Mouse (Mus musculus) 3134 (cell line): ENCODE results near the gene Timm50.
A peak's percentile ranks its signal among the peaks of the same experiment; 100 is the strongest.

ENCODE experiments used
- DNase-seq: peaks from one replicate; pipeline ENCODE4 v3.0.0-alpha.2; 2011; ENCODE audit warnings: low spot score; ENCODE audit not compliant: insufficient read length; ENCODE audit errors: extremely low read depth

The Timm50 gene

DNA sequence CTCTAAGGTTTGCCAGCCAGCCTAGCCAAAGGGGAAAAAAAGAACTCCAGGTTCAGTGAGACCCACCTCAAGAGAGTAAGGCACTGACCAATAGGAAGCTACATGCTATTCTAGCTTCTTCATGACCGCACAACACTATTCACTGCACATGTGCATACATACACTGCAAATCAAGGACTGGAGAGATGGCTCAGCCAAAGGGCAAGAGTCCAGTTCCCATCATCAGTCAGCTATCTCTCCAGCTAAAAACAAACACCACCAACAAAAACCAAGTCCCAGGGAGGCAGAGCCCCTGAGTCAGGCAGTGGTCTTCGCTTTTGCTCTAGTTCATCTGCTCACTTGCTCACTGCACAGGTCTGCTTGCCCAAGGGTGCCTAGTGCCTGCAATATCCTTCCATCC, 16.4 kb upstream of the Timm50 start:
- DNase-seq, result no peak

DNA sequence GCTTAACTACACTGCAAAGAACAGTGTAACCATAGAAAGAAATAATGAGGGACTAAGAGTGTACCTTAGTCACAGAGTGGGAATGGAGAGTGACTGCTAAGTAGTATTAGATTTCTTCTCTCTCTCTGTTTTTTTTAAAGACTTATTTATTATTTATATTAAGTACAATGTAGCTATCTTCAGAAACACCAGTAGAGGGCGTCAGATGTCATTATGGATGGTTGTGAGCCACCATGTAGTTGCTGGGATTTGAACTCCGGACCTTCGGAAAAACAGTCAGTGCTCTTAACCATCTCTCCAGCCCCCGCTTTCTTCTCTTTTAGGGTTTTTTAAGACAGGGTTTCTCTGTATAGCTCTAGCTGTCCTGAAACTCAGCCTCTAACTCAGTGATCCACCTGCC, 14.6 kb upstream of the Timm50 start:
- DNase-seq, result no peak

DNA sequence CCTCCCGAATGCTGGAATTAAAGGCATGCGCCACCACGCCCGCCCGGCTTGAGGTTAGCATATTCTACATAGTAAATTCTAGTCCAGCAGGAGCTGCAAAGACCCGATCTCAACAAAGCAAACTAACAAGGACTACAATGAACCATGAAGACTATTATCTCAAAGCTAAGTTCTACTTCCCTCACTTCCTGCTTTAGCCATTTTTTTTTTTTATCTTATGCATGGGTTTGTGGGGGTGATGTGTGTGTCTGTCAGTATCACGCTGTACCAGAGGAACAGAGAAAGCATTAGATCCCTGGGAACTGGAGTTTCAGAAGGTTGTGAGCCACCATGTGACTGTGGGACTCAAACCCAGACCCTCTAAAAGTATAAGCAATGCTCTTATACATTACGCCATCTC, 13.4 kb upstream of the Timm50 start:
- DNase-seq, result no peak

DNA sequence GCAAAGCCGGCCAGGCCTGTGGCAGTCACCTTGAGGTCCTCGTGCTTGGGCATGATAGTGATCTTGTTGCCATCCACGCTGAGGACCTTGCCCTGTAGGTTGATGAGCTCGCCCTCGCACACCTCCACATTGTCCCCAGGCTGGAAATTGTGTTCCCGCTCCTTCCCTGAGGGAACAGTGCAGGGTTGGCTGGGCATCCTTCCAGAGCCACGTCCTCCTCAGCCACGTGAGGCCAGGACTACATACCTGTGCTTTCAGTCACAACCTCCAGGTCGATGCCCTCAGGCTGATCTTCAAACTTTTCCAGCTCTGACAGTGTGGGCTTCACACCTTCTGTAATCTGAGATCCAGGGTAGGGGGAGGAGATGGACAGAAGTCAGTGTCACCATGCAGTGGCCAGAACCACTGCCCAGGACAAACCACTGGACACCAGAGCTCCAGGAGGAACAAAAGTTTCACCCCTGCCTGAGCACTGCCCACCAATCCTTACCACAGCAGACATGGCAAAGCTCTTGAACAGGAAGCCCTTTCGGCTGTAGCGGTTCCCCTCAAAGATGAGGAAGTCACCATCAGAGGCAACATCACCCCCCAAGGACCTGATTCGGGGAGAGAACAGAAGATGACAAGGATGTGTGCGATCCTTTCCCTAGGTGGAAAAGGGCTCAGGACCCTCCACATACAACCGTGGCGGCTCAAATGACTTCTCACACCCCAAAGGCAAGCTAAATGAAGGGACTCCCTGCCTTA, 10.3 kb upstream of the Timm50 start:
- no peak for DNase-seq

DNA sequence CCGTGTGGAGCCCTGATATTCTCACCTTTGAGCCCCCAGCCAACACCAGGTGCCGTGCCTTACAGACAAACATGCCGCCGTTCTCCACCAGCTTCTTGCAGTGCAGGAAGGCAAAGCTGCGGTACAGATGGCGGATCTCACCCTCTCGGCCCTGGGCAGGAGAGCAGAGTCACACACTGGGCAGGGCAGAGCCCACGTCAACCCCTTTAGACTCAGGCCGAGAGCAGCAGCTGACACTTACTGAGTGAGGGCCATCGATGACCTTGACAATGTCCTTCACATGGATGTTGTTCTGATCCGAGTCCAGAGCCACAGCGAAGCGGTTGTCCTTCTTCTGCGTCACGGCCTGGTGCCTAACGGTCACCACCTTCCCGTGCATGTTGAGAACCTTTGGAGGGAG, 6.8 kb upstream of the Timm50 start:
- DNase-seq, result no peak

DNA sequence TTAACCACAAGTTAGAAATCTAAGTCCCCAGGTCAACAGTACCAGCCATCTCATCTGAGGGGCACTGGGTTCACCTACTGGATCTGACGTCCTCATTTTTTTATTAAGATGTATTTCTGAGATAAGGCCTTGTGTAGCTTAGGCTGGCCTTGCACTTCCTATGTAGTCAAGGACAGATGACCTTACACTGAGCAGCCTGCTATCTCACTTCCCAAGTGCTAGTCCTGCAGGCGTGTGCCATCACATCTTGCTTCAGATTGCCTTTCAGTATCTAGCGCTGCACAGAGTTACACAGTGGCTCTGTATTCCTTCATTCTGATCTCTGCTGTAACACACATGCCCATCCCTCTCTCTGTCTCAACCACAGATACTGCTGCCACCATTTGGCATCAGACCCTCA, 6.2 kb upstream of the Timm50 start:
- DNase-seq, result no peak

DNA sequence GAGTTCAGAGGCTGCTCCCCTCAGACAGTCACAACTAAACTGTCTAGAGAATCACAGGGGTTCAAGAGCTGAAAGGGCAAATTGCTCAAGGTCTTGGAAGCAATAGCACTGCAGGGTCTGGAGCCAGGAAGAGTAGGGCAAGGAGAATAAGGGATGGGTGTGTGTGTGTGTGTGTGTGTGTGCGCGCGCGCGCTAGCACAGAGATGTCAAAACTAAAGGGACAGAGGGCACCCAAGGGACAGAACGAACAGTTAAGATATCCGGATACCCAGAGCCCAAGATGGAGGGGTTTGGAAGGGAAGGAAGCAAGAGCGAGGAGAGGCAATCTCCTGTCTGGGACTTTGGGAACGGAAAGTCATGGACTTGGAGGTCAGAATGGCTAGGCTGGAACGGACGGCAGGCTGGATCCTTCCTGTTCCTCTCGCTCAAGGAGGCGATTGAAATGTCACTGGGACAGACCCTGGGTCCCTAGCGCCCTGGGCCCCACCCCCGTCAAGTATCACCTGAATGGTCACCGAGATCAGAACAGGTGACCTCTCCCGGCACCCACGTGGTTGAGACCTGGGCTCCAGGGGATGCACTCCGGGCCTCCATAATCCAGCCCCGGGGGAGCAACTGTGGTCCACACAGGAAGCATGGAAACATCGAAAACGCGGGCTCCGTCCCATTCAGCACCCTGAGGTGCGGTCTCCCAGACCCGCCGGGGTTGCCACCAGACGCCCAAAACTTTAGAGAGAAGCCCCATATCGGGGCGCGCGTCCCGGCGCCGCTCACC, 534 bp downstream of the Timm50 start:
- peak; percentile 28 for DNase-seq

DNA sequence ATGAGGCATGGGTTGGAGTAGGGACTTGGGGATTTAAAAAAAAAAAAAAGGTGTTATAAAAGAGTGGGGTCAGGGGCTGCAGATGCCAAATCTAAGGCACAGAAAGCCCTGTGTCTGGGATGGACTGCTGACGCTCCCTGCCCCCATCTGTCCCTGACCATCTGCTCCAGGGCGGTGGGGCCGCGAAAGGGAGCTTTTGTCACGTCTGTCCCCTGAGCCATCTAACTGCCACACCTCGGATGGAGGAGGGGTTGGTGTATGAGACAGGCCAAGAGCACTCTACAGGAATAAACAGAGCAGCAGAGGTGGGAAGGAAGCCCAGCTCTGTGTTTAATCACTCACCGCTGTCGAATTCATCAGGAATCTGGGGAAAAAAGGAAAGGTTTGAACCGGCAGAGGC, 2.1 kb downstream of the Timm50 start:
- DNase-seq, result no peak

DNA sequence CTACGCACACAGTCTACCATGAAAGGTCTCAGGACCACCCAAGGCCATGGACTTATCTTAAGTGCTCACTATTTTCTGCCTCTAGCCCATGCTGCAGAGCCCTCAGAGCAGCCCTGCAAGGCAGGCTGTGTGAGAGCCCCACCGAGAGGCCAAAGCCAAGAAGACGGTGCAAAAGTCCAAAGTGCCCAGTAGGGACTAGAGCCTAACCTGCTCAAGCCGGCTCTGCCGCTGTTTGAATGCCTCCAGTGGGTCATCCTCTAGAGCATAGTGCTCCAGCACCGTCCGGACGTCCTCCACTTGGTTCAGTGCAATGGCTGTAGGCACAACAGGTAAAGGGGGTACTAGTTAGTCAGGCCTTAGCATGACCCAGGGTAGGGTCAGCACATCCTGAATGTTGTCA, 5.7 kb downstream of the Timm50 start:
- no peak for DNase-seq

DNA sequence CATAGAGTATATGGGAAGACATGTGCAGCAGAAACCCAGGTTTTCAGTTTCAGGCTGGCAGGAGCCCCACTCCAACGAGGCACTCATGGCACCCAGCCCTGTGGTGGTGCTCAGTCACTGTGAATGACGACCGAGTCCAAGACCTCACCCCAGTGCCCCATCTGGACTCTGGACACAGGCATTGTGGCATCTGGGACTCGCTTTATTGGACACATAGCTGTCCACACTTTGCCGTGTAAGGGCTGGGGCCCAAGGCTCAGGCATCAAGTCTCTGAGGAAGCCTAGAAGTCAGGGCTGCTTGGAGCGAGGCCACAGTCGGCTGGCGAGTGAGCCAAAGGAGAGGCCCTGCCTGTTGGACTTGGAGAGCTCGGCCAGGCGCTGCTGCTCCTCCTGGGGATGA, 6.2 kb downstream of the Timm50 start:
- no peak for DNase-seq

DNA sequence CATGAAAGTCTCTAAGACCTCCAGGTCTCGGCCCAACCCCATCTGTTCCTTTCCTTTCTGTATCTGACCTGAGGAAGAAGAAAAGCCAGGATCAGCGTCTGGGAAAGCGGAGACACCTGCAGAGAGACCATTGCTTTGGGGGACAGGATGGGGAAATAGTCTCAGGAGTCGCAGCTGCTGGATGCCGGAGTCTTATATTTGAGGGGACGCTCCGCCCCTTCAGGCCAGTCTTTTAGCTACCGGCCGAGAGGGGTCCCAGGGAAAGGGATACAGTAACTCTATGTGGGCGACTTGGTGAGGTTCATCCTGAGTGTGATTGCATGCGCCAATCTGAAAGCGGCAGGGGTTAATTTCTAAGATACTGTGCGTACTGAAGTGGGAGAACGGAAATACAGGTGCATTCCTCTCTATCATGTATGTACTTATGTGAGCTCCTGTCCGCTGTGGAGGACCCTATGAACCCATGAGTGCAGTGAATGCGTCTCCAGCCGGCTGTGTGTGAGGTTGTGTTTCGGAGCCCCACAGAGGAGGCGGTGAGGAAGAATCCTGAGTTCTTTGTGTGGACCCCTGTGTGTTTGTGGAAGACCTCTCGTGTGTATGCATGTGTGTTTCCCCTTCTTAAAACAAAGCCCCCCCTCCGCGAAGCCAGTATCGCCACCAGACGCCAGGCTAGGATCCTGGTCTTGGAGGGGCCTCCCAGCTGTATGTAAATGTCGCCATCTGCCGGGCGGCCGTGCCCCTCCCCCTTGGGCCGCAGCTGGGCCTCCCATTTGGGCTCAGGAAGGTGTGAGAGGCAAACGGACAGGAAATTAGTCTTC, 10.0 kb downstream of the Timm50 start, which contains the start of gene Dll3:
TSS of gene Dll3 (minus strand) at position 623 of the 818 bp plus-strand sequence.
- DNase-seq, result no peak

DNA sequence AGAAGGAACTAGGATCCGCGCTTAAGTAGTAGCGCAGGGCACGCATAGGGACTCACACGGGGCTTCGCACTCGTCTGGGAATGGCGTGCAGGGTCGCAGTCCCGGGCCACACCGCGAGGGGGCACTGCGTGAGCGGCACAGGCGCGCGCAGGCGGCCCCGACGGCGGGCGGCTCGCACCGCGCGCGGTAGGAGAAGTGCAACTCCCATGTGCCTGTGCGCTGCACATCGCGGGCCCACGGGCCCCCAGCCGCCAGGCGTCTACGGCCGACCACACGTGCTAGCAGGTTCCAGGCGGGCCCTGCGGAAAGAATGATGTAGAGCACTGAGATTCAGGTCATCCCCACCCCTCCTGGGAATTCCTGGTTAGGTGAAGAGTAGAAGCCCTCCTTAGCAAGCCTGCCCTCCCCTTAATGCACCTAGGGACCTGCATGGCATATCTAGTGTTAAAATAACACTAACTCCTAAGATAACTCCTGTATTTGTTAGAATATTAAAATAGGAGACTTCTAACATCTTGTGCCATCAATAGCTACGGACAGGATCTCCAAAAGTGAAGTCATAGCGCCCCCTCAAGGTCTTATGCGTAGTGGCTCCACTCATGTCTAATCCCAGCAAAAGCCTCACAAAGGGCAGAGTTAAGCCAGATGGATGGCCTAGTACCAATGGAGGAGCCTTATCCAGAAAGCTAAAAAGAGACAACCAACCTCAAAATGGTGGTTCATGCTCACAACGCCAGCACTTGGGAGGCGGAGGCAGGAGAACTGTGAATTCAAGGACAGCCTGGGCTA, 12.8 kb downstream of the Timm50 start:
- DNase-seq, result no peak

DNA sequence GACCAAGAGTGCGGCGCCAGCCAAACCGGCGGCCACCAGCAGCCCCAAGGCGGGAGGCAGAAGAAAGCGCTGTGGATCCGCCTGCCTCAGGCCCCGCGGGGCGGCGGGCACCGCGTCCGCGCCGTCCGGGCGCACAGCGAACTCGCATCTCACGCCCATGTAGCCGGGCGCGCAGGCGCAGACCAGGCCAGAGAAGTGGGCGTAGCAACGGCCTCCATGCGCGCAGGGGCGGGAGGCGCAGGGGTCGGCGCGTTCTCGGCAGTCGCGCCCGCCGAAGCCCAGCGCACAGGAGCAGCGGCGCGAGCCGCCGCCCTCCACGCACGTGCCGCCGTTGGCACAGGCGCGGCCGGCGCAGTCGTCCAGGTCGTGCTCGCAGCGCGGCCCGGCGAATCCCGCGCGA, 17.4 kb downstream of the Timm50 start:
- DNase-seq, result no peak

DNA sequence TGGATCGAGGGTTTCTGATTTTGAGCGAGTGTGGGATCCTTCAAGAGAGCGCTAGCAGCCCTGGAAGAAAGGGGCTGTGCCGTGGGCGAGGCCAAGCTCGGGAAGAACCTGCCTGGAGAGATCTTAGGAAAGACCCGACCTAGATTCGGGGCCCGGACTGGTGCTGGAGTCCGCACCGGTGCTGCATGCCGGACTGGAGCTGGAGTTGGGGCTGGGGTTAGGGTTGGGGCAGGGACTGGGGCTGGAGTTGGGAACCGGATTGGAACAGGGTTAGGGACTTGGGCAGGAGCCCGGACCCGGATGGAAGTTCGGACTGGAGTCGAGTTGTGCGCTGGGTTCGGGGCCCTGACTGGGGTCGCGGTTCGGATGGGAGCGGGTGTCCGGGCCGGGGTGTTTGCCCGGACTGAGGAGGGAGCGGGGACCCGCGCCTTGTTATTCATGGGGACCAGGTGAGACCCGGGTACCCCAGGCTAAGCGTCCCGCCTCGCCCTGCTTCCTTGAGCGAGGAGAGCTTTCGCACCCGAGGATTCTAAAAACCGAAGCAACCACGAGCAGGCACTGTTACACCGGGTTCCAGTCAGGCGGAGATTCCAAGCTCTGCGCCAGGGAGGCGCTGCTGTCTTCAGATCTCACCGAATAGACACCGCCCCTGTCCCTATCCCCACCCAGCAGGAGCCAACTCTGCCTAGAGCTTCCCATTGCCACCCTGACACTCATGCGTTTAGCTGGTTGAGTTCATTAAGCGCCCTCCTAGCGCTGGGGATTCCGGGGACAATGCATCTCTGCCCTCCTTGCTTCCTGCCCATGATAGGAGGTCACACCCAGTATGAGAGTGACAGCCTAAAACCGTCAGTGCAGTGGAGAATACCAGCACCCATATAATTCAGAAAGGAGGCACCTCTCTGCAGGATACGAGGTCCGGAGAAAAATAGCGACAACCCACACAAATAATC, 21.0 kb downstream of the Timm50 start, which contains the start of gene Selenov:
TSS of gene Selenov (minus strand) at position 549 of the 953 bp plus-strand sequence.
- no peak for DNase-seq

DNA sequence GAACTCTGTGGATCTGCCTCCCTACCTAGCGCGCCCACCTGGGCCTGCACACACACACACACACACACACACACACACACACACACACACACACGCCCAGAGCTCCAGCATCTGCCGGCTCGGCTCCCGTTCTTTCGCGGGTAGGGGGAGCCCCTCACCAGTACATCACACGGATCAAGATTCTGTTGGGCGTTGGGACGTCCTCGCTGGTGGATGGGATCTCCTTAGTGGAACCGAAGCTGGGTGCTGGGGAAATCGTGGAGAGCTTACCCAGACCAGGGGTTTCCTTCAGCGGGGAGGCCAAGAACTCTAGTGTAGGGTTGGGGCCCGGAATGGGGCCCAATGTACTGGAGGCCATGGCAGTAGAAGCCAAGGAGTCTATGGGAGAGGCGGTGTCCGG, 21.7 kb downstream of the Timm50 start:
- no peak for DNase-seq

DNA sequence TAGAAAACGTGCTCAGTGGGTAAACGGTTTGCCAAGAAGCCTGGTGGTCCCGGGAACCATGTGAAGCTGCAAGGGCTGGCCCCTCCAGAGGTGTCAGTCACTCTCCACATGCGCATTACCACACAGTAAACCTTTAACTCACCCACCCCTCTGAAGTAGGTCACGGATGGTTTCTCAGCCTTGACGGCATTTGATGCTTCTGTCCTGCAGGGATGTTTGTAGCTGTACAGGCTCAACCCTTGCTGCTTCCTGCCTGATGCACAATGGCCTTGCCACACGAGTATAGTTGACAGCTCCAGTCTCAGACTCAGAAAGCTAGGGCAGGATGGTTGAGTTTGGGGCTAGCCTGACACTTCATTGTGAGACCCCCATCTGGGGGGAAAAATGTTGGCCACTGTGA, 31.2 kb downstream of the Timm50 start:
- DNase-seq, result no peak

DNA sequence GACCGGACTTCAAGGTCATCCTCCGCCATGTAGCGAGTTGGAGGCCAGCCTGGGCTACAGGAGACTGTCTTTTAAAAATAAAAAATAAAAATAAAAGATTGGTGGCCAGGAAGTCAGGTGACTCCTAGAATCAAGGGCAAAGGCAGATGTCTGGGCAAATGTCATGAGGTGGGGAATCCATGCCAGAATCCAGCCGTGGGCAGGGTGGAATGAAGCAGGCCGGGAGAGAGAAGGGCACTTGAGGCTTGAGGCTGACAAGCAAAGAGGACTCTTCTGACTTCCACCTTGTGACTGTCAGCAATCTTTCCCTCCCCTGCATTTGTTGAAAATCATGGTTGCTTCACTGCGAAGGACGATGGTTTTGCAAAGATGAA, 33.6 kb downstream of the Timm50 start:
- DNase-seq, result no peak

DNA sequence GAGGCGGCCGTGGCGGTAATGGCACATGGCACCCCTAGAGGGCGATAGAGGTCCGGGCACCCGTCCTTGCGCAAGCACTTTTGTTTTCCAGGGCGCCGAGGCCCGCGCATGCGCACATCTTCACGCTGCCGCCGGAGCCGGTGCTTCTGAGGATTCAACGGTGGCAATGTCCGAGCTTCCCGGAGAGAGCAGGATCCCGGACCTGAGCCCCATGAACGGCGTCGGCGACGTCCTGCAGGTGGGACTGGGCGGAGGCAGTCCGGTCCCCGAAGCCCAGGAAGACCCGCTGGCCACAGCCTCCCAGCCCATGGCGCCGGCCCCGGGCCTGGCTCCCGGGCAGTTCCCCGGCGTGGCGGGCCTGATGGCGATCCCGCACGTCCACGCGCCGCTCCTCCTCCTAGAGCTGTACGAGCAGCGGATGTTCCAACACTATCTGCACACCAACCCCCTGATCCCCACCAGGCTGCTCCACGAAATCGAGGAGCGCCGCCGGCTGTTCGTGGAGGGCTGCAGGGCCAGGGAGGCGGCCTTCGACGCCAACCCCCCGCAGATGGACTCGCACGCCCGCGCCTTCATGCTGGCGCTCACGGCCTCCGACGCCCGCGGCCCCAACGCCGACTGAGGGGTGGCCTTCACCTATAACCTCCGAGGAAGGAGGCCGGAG, 34.1 kb downstream of the Timm50 start, which contains the start of gene Eid2b:
TSS of gene Eid2b (plus strand) at position 125 of the 664 bp plus-strand sequence.
- DNase-seq, result peak; percentile 78

DNA sequence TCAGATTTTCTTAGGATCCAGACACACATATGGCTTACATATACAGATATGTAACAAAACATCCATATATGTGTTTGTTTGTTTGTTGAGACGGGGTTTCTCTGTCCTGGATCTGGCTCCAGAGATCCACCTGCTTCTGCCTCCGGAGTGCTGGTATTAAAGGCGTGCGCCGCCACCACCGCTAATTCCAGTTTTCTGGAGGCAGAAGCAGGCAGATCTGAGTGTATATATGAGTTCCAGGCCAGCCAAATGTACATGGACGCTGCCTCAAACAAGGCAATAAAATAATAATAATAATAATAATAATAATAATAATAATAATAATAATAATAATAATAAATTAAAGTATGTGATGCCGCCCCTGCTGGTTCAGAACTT, 34.6 kb downstream of the Timm50 start:
- DNase-seq, result no peak
